Mouse (Mus musculus) layer of hippocampus, postnatal 36 days (tissue): ENCODE data around the gene Apex1. TPM values are rescaled to one million over a fixed set of nuclear protein-coding genes. Genes with fewer than 3 reads are reported as not detected.
"Not testable (repeated sequence)": the region's sequence is repeated elsewhere in the genome, so short reads cannot be mapped to it uniquely, and the experiment has no call there.

Source experiments
- DNase-seq, 2 experiments: peaks; one replicate each; pipeline ENCODE4 v3.0.0; 2022
- total RNA-seq, 2 experiments: library from RNA; stranded (reverse); gene quantifications; 2 replicates each; pipeline ENCODE4 v1.2.3; 2021

Apex1 gene
- 10 to 100 TPM; 67.9 to 72.3 TPM for total RNA-seq

DNA sequence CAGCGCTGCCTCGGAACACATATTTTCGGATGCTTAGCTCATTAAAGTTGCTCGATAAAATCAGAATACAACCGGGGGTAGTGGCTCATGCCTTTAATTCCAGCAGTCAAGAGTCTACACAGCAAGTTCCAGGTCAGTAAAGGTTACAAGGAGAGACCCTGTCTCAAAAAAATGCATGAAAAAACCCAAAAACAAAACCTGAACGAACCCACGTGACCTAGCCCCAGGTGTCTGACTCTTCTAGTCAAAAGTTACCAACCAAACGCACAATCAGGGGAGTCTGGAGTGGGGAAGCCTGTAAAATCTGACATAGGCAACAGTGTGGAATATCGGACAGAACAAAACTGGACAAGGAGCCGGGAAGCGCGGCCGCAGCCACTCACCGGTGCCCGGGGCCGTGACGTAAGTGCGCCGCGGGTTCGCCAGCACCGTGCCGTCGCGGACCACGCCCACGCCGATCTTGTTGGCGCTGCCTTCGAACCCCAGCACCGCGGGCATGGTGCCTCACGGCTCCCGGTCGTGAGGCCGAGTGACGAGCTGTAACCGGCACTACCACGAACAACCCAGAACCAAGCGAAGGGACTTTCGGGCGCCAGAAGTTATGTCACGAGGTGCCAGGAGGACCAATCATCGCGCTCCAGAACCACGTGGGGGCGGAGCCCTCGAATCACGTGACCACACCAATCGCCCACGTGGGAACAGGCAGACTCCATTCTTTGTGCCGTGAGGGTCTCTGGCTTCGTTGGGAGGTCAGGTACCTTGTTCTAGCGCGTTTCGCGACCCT, at the start of gene Apex1, which contains the start of gene Osgep:
Gene Apex1, plus strand, starts transcription at position 688 of the 784 bp plus-strand sequence.
Gene Osgep, minus strand, starts transcription at position 613 of the 784 bp plus-strand sequence.
- DNase-seq, result peak; percentile 96

DNA sequence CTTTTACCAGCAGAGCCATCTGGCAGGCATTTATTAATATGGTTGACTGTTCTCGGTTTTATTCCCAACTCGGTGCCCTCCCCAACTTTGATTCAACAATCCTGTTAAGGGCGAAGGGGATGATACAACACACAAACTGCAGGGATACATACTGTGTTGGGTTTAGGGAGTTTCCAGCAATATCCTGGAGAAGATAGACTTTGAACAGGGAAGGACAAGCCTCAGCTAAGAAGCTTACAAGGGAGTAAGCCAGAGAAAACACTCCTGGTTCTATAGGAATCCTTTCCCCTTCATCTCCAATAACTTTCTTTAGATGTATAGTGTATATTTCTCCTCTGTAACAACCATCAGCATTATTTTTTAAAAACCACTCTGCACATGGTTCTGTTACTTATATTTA, 49.6 kb upstream of the Apex1 start:
- no peak for DNase-seq

DNA sequence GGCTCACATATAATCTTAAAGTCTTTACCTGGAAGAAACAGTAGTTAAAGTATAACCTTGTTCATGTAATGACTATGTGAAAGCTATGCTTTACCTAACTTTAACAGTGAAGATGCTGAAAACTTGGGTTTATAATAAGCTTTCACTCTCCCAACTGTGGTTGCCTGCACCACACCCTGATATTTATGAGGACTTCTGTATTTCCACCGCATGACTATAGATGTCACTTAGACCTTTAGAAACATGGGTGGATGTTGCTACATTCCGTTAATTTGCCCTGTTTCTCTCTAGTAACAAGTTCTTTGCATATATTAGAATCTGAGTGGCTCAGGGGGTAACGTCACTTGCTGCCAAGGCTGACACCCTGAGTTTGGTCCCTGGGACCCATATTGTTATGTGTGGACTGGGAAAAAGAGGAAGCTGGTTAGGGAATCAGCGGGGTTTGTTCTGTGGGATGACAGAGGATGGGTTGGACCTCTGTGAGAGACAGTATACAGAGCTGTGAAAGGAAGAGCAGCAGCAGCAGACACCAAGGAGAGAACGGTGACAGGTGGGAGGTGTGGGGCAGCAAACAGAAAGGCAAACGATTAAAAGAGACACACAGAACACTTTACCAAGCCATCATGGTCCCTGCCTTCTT, 49.1 kb upstream of the Apex1 start:
- DNase-seq, result no peak

DNA sequence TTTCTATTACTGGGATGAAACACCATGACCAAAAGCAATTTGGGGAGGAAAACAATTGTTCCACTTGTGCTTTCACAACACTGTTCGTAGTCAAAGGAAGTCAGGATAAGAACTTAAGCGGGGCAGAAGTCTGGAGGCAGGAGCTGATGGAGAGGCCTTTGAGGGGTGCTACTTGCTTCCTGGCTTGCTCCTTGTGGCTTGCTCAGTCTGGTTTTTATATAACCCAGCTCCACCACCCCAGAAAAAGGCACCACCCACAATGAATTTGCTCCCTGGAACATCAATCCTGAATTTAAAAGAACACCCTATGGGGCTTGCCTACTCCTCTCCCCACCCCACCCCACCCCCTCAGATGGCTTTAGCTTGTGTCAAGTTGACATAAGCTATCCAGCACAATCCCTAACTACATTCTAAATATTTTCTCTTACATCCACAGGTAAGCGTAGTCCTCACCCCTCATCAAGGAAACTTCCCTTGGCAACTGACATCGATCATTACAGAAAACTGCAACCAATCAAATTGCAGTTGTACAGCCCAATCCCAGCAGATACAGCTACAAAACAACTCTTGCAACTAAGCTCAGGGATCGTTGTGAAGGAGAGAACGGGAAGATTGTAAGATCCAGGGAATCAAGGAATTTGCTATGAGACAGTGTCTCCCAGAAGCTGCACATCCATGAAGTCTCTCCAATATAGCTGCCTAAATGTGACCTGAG, 48.4 kb upstream of the Apex1 start:
- DNase-seq, result no peak

DNA sequence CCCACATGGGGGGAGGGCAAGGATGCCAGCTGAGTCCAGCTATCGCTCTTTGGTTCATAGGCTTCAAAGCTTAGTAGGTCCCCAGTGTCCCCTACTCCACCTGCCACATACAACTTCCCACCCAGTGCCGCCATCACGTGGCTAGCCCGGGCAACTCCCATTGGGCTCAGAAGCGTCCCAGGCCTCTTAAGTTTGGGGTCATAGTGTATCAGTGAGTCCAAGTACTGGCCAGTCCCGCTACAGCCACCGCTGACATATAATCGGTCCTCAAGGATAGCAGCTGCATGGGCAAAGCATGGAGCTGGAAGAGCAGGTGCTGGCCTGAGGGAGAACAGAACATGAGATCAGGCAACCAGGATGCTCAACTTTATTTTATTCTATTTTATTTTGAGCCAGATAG, 33.1 kb upstream of the Apex1 start:
- DNase-seq, result no peak

DNA sequence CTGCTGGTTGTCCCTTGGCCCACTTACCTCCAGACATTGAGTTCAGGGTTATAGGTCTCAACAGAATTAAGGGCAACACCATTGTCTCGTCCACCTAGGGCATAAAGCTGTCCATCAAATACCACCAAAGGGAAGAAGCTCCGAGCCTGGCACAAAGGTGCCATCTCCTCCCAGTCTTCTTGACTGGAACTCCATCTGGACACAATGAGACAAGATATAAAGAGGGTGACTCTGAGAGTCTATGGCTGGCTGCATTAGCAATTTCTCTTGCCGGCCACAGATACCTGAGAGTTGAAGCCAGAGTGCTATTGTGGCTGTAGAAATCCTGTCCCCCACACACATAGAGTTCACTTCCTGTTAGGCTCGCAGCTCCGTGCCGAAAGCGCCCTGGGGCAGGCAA, 32.7 kb upstream of the Apex1 start:
- DNase-seq, result no peak

DNA sequence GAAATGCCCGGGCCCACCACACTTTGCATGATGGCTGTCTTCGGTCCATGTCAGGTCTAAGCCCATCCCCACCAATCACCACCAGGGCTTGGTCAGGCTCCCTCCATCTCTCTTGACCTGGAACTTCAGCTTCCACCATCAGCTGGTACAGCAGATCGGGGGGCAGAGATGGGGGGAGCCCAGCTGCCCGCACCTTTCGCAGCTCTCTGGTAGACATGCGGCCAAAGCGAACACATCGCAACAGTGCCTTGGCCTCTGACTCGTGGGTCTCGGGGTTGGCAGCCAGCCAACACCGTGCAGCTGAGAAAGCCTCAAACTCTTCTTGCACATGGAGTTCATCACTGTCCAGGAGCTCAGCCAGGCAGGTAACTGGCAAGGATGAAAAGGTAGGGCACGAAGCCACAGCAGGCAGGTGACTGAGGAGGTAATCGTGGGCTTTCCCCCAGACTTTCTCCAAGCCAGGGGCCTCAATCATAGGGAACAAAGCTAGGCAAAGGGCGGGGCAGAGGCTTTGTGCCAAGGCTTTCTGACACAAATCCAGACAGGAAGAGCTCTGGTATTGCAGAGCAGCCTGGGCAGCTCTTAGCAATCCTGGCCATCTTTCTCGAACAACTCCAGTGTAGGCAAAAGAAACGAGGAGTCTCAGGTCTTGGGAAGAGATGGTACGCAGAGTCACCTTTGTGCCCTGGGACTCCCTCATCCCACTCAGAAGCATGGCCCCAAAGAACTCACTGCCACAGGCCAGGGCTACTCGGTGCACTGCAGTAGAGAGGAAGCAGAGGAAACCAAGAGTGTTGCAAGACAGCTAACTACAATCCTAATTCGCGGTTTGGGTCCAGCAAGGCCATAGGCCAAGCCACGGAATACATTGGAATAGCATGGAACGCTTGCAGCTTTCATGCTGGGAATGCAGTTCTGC, 32.0 kb upstream of the Apex1 start:
- DNase-seq, result no peak

DNA sequence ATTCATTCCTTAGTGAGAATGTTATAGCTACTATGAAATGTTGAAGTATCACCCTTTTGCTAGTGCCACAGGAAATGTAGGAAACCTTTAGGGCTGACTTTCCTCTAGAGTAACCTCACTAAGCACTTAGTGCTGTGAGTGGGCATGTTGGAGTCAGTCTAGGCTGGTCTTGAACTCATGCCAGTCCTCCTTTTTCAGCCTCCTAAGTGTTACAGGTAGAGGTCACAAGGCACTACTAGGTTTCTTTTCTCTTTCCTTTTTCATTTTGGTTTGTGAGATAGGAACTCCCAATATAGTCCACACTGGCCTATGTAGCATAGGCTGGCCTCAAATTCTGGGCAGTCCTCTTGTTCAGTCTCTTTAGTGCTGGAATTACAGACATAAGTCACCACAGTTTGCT, 29.4 kb upstream of the Apex1 start:
- no peak for DNase-seq

DNA sequence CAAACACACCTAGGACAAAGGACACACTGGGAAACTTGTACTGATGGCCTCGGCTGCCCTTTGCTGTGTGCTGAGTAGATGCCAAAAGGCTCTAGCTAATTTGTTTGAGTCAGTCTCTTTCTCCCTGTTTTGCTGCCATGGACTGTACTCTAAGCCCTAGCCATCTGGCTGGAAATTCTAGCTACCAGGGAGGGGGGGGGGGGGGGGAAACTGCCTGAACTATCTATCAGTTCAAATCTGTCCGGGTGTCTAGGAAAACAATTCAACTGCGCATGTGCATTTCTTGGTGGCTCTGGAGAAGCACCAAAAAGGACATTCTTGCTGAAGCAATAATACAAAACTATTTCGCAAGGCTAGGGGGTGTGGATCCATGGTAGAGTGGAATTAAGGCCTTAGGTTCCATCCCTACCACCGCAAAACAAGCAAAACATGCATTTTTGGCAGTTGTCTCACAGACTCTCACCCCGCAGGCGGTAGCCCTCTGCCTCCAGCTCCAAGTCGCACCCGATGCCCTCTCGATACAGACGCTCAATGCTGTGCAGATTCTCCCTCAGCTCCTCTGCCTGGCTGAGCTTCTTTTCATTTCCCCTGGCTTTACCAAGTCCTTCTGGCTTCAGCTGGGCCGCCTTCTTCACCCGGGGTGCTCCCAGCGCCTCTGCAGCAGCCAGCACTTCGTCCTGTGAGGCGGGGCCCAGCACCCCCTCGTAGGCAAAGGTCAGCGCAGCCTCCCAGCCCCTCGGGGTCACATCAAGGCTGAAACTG, 28.6 kb upstream of the Apex1 start:
- DNase-seq, result peak; percentile 40 to 44

DNA sequence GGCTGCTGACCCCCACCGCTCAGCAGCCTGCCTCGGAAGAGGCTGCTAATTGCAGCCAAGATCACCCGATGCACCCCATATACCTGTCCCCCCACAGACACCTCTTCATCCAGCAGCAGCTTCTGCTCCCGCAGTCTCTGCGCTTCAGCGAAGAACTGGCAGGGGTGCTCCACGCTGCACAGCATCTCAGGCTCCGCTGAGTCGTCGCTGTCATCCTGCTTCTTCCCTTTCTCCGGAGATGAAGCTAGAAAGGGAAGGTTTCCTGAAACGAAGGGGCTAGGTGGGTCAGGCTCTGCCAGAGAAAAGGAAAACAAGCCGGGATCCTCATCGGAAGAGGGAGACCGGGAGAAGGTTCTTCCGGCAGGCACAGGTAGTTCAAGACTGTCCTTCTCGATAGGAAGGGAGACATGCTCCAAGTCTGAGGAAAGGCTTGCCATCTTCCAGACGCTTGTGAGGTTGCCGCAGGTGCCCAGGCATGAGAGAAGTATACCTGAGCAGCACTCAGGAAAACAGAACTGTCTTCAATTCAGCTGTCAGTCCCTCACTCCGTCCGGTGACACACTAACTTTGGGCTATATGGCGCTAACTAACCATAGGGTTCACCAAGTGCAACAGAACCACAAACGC, 27.9 kb upstream of the Apex1 start:
- DNase-seq, result peak; percentile 30 to 34

DNA sequence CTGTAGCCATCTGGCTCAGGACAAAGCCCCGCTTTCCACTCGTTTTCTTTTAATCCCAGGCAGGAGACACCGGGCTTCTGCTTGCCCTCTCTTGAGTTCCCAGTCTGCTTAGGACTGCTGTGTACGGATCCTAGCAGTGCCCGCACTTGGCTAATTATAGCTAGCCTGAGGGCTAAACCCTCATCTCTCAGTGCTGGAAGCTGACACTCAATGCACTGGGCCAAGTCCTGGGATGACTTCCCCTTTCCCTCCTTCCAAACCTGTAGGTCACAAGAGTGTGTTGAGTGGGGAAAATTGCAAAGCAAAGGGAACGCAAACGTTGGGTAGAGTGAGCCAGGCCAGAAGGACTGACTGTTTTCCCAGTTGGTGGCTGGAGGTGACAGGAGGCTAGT, 27.4 kb upstream of the Apex1 start, which contains the start of gene Klhl33:
Gene Klhl33, minus strand, starts transcription at position 134 of the 392 bp plus-strand sequence.
- DNase-seq, result no peak

DNA sequence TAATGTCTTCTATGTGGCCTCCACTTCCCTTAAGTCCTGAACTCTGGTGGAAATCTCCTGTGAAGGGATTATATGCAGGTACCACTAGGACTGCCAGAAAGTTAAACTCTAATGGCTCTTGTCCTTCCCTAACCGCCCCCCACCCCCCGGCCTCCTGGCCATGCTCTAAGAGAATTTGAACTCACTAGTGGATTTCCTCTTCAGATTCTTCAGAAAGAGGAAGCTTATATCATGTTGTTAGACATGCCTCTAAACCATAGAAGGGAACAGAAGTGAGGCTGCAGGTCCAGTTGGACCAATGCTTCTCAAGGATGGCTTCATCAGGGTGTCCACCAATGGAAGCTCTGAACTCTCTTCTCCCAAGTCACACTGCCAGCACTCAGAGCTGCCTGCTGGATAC, 26.8 kb upstream of the Apex1 start:
- not testable (repeated sequence) for DNase-seq

DNA sequence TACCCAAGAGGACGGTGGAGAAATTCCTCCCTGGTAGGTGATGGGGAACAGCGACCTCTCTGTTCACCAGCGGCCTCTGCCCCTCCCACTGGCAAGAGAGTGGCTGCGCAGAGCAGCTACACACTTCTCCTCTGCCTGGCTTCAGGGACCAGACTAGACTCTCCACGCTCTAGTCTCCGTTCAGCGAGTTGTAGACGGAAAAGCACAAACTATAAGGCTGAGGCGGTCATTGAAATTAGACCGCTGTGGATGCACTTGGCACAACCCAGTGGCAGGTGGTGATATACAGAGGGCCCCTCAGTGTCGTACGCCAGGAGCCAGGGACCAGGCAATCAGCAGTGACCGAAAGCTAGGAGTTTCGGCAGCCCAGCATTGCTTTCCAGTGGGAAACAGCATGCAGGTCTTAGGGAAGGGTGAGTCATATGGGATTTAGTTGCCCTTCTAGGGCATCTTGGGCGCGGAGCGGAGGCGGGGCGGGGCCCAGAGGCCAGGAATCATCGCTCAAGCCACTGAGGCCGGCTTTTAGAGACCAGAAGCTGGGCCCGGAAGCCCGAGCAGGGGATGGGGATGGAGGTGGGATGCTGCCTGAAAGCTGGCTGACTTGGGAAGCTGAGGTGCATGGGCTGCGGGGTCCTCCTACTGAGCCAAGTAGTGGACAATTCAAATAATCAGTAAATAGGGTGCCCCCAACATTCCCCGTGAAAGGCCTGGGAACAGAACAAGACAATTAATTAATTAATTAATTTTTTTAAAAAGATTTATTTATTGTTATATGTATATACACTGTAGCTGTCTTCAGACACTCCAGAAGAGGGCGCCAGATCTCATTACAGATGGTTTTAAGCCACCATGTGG, 20.6 kb upstream of the Apex1 start:
- no peak for DNase-seq

DNA sequence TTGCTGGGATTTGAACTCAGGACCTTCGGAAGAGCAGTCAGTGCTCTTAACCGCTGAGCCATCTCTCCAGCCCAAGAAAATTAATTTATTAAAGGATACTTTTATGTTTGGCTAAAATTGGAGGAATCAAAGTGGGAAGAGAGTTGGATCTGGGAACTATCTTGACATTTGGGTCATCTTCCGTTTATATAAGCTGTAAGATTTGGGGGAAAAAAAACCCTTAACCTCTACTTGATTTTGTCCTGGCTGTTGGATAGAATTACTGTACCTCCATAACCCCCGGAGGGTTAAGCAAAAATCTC, 20.0 kb upstream of the Apex1 start:
- no peak for DNase-seq

DNA sequence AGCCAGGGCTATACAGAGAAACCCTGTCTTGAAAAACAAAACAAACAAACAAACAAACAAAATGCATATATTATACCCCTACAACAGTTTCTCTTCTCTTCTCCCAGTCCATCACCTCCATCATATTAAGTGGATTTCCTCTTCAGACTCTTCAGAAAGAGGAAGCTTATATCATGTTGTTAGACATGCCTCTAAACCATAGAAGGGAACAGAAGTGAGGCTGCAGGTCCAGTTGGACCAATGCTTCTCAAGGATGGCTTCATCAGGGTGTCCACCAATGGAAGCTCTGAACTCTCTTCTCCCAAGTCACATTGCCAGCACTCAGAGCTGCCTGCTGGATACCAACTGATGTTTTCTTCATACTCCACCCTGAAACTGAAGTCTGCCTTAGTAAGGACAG, 19.4 kb upstream of the Apex1 start:
- not testable (repeated sequence) for DNase-seq

DNA sequence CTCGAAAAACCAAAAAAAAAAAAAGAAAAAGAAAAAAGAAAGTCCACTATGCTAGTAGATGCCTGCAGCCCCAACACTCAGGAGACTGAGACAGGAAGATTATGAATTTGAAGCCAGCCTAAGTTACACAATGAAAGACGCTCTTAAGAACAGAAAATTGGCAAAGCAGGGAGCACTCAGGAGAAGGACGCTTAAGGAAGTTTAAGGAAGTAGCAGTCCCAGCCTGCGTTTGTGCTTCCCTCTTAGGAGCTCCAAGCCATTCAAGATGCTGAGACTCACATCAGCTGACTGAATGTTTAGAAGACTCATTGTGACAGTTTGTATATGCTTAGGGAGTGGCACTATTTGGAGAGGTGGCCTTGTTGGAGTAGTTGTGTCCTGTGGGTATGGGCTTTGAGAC, 16.6 kb upstream of the Apex1 start:
- no peak for DNase-seq

DNA sequence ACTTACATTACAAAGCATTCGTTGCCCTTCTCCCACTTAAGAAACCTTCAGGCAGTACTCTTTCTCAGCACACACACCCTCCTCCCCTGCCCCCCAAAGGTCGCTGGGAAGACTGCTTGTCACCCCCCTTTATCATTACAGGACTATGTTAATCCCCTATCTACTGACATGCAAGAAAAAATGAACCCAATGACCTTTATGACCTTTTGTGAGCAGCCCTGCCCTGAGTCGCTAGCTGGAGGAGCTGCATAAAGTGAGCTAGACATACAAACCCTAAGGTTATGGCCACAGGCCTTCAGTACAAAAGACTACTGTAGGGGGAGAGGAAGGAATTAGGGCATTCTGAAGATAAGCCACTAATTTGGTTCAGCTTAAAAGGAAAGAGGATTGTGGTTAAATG, 13.4 kb upstream of the Apex1 start:
- DNase-seq, result no peak

DNA sequence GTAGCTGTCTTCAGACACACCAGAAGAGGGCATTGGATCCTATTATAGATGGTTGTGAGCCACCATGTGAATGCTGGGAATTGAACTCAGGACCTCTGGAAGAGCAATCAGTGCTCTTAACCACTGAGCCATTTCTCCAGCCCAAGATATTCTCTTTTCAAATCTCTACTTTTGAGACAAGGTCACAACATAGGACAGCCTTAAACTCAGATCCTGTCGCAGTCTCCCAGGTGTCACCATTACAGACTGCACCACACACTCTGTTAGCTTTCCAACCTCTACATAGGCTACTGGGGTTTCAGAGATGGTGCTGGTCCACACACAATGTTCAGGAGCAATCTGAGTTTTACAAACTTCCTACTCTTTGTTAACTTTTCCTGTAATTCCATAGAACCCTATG, 1.3 kb upstream of the Apex1 start:
- DNase-seq, result not testable (repeated sequence)

DNA sequence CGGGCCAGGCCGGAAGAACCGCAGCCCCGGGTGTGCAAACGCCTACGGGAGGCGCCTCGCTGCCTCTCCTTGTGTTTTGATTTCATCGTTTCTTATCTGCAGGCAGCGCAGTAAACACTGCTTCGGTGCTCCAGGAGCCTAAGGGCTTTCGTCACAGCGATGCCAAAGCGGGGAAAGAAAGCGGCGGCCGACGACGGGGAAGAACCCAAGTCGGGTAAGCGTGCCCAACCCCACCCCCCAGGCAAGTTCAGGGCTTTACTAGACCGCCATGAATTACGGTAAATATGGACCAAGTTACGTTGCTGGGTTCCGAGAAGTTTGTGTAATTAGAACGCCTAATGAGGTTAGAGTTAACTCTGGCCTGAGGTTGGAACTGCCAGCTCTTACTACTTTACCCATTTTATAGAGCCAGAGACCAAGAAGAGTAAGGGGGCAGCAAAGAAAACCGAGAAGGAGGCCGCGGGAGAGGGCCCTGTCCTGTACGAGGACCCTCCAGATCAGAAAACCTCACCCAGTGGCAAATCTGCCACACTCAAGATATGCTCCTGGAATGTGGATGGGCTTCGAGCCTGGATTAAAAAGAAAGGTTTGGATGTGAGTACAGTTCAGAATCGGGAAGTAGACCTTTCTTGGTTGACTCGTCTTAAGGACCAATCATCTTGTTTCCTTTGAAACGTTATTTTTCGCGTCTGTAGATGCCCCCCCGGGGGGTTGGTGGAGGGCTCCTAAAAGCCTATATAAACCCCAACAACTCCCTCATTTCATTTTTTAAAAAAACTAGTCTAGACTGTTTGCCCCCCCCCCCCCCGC, 548 bp downstream of the Apex1 start:
- DNase-seq, result no peak
